Mouse (Mus musculus) ovary, postnatal 36 days (tissue): ENCODE measurements around the gene 3110009E18Rik.

ENCODE experiments used
- DNase-seq: peaks from one replicate; pipeline ENCODE4 v3.0.0; 2022; ENCODE audit warnings: low spot score, mixed read lengths

3110009E18Rik gene

GRCm38 (mm10) chr1:120145527-120146216 lies 24.7 kb downstream of the 3110009E18Rik start:
- DNase-seq, result no peak

- DNase-seq, result no peak
These were observed 26.0 kb downstream of the 3110009E18Rik start for GRCm38 (mm10) chr1:120146994-120147393.

- DNase-seq, result no peak
These were observed 33.2 kb downstream of the 3110009E18Rik start for GRCm38 (mm10) chr1:120154232-120154631.

GRCm38 (mm10) chr1:120155325-120155724 lies 34.3 kb downstream of the 3110009E18Rik start:
- DNase-seq, result no peak

- no peak for DNase-seq
These were observed 37.6 kb downstream of the 3110009E18Rik start for GRCm38 (mm10) chr1:120158474-120159127.

- no peak for DNase-seq
These were observed 40.5 kb downstream of the 3110009E18Rik start for GRCm38 (mm10) chr1:120161502-120161901.

- DNase-seq, result no peak
These were observed 41.6 kb downstream of the 3110009E18Rik start for GRCm38 (mm10) chr1:120162616-120163015.

GRCm38 (mm10) chr1:120168016-120168415 lies 47.0 kb downstream of the 3110009E18Rik start:
- DNase-seq, result no peak

GRCm38 (mm10) chr1:120168674-120169073 lies 47.7 kb downstream of the 3110009E18Rik start:
- DNase-seq, result no peak

GRCm38 (mm10) chr1:120170307-120170706 lies 49.3 kb downstream of the 3110009E18Rik start:
- no peak for DNase-seq

GRCm38 (mm10) chr1:120171819-120172521 lies 51.0 kb downstream of the 3110009E18Rik start:
- no peak for DNase-seq

GRCm38 (mm10) chr1:120174991-120175390 lies 54.0 kb downstream of the 3110009E18Rik start:
- no peak for DNase-seq

- DNase-seq, result no peak
These were observed 55.3 kb downstream of the 3110009E18Rik start for GRCm38 (mm10) chr1:120176313-120176712.

- DNase-seq, result no peak
These were observed 56.2 kb downstream of the 3110009E18Rik start for GRCm38 (mm10) chr1:120177141-120177540.

GRCm38 (mm10) chr1:120186204-120186603 lies 65.2 kb downstream of the 3110009E18Rik start:
- no peak for DNase-seq

- DNase-seq, result no peak
These were observed 65.7 kb downstream of the 3110009E18Rik start for GRCm38 (mm10) chr1:120186655-120187054.

- DNase-seq, result no peak
These were observed 66.1 kb downstream of the 3110009E18Rik start for GRCm38 (mm10) chr1:120187059-120187458.

GRCm38 (mm10) chr1:120189206-120189605 lies 68.2 kb downstream of the 3110009E18Rik start:
- DNase-seq, result no peak

GRCm38 (mm10) chr1:120190300-120190699 lies 69.3 kb downstream of the 3110009E18Rik start:
- DNase-seq, result no peak

GRCm38 (mm10) chr1:120190946-120191345 lies 70.0 kb downstream of the 3110009E18Rik start:
- no peak for DNase-seq

GRCm38 (mm10) chr1:120192321-120192720 lies 71.3 kb downstream of the 3110009E18Rik start:
- DNase-seq, result no peak

- no peak for DNase-seq
These were observed 72.6 kb downstream of the 3110009E18Rik start for GRCm38 (mm10) chr1:120193586-120193985.

- DNase-seq, result no peak
These were observed 75.0 kb downstream of the 3110009E18Rik start for GRCm38 (mm10) chr1:120195947-120196346.
